Mouse (Mus musculus) embryonic facial prominence, embryonic 12.5 days (tissue): ENCODE data around the gene Setd7. TPM values are rescaled to one million over a fixed set of nuclear protein-coding genes. Genes with fewer than 3 reads are reported as not detected.

ENCODE experiments used
- ATAC-seq: fragments of 200-750 bp; cut with Nextera tagmentation; 2 replicates; pipeline ENCODE4 v1.8.0; 2017; ENCODE audit not compliant: insufficient number of reproducible peaks, insufficient read depth, low FRiP score, low TSS enrichment
- H3K27ac ChIP-seq: fragments of 300-500 bp; sonication (generic); 2 replicates; pipeline ENCODE4 v1.5.1; 2016; ENCODE audit warnings: mild to moderate bottlenecking
- H3K27me3 ChIP-seq: fragments of 300-500 bp; sonication (generic); 2 replicates; pipeline ENCODE4 v1.6.1; 2016; ENCODE audit warnings: mild to moderate bottlenecking, moderate library complexity
- H3K36me3 ChIP-seq: fragments of 300-500 bp; sonication (generic); 2 replicates; pipeline ENCODE4 v1.6.1; 2016; ENCODE audit warnings: mild to moderate bottlenecking
- H3K4me1 ChIP-seq: fragments of 300-500 bp; sonication (generic); 2 replicates; pipeline ENCODE4 v1.6.1; 2016
- H3K4me2 ChIP-seq: fragments of 300-500 bp; sonication (generic); replicated peaks from 2 replicates; pipeline ENCODE4 v1.6.1; 2016; ENCODE audit warnings: mild to moderate bottlenecking, moderate library complexity
- H3K4me3 ChIP-seq: fragments of 300-500 bp; sonication (generic); 2 replicates; pipeline ENCODE4 v1.5.1; 2016; ENCODE audit warnings: mild to moderate bottlenecking
- H3K9ac ChIP-seq: fragments of 300-500 bp; sonication (generic); 2 replicates; pipeline ENCODE4 v1.6.1; 2016; ENCODE audit warnings: mild to moderate bottlenecking, moderate library complexity
- H3K9me3 ChIP-seq: fragments of 300-500 bp; sonication (generic); 2 replicates; pipeline ENCODE4 v1.6.1; 2016; ENCODE audit warnings: mild to moderate bottlenecking, moderate library complexity
- WGBS: fragments of 180-500 bp; shearing (Covaris S2); methylation state at CpG from one replicate; pipeline ENCODE4 v1.1.7; 2016; 5-methylcytosine and 5-hydroxymethylcytosine counted together
- polyA plus RNA-seq: library from polyadenylated mRNA; unstranded; fragments of >200 nt; fragmentation: Nextera tagmentation; extraction: Ambion mirVana; gene quantifications from 2 replicates; pipeline ENCODE4 v1.2.1, GENCODE M21; 2016

The Setd7 gene
- polyA plus RNA-seq, 1 experiment from 2014 or later = 4.8 TPM

DNA sequence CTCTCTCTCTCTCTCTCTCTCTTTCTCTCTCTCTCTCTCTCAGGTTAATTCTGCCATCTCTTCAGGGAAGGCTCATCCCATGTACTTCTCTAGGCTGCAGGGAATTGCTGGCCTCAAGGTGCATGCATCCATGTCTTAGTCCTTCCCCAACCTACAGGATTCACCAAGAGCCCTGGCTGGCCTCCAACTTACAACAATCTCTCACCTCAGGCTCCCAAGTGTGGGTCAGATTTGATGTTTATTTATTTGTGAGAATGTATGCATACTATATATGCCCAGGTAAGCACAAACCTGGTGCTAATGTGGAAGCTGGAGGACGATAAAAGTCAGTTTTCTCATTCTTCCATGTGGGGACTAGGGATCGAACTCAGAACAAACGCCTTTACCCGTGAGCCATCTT lies 5.8 kb downstream of the Setd7 start:
- Histone ChIP-seq H3K4me3 (no peak overlapping the region), H3K27ac (no peak overlapping the region), H3K36me3 (peaks cover 2% of the 10 kb centered on the region; the same call in 1 of the 2 replicates), H3K4me2 (no peak overlapping the region), H3K9me3 (no peaks in the 10 kb centered on the region), H3K4me1 (peaks cover 50% of the 10 kb centered on the region), H3K27me3 (no peaks in the 10 kb centered on the region), H3K9ac (no peak overlapping the region)
- no peak for ATAC-seq
- 82% methylated on average over 4 of the region's 4 CpGs for WGBS

- Histone ChIP-seq H3K4me3 (no peak overlapping the region), H3K27me3 (no peaks in the 10 kb centered on the region), H3K4me1 (peaks cover 50% of the 10 kb centered on the region), H3K4me2 (no peak overlapping the region), H3K9ac (no peak overlapping the region), H3K9me3 (no peaks in the 10 kb centered on the region), H3K36me3 (peaks cover 7% of the 10 kb centered on the region), H3K27ac (0 out of 2 replicates have a peak overlapping the region, but pooled peaks have one; percentile 50)
- WGBS = 72% methylated on average over 9 of the region's 9 CpGs
- no peak for ATAC-seq
Observed at GRCm38 (mm10) chr3:51554067-51554466, 6.6 kb downstream of the Setd7 start.

DNA sequence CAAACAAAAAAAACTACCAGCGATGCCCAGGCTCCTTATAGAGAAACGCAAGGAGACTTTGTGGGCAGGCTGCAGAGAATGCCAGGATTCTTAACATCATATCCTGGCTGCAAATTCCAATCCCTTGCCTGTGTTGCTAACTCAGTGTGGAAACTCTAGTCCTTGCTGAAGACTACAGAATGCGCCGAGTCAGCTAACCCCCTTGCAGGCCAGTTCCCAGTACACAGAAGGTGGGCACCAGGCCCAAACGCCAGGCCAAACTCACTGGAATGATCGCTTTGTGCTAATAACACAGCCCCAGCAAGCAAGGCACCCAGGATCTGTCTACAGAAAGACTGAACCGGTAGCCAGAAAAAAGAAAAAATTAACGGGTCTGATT lies 7.2 kb downstream of the Setd7 start:
- Histone ChIP-seq H3K4me3 (no peak overlapping the region), H3K4me2 (no peak overlapping the region), H3K36me3 (peaks cover 12% of the 10 kb centered on the region), H3K4me1 (peaks cover 46% of the 10 kb centered on the region), H3K27me3 (no peaks in the 10 kb centered on the region), H3K9me3 (no peaks in the 10 kb centered on the region), H3K27ac (0 out of 2 replicates have a peak overlapping the region, but pooled peaks have one; percentile 50), H3K9ac (no peak overlapping the region)
- 55% methylated on average over 8 of the region's 8 CpGs for WGBS
- ATAC-seq = no peak

- Histone ChIP-seq H3K27me3 (no peaks in the 10 kb centered on the region), H3K9me3 (no peaks in the 10 kb centered on the region), H3K27ac (no peak overlapping the region), H3K4me3 (no peak overlapping the region), H3K36me3 (peaks cover 12% of the 10 kb centered on the region), H3K4me2 (peak overlapping the region; percentile 22; the same call in 1 of the 2 replicates), H3K4me1 (peaks cover 41% of the 10 kb centered on the region), H3K9ac (no peak overlapping the region)
- 35% methylated on average over 10 of the region's 10 CpGs for WGBS
- no peak for ATAC-seq
Observed at GRCm38 (mm10) chr3:51552841-51553496, 7.7 kb downstream of the Setd7 start.

DNA sequence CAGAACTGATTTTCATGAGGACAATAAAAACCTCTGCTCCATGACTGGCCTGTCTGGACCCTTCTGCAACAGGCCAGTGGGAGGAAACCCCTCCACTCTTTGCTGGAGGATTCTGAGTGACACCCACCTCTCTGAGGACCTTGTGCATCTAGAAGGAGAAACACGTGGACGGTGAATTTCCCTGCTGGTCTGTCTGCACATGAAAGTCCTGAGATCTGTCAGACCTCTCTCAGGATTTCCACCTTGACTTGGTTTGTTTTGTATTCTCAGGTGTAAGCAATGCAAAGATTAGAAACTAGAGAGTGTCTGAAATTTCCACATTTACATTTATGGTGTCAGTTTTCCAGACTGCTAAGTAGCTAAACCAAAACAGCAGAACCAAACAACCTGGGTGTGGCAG lies 8.5 kb downstream of the Setd7 start:
- Histone ChIP-seq H3K27me3 (no peaks in the 10 kb centered on the region), H3K4me3 (no peak overlapping the region), H3K4me1 (peaks cover 40% of the 10 kb centered on the region), H3K27ac (no peak overlapping the region), H3K4me2 (no peak overlapping the region), H3K9ac (no peak overlapping the region), H3K36me3 (peaks cover 12% of the 10 kb centered on the region), H3K9me3 (no peaks in the 10 kb centered on the region)
- no peak for ATAC-seq
- WGBS = 72% methylated on average over 2 of the region's 2 CpGs

GRCm38 (mm10) chr3:51548987-51549579 lies 11.6 kb downstream of the Setd7 start:
- H3K9ac ChIP-seq = no peak overlapping the region
- no peak overlapping the region for H3K4me2 ChIP-seq
- WGBS = 81% methylated on average over 17 of the region's 17 CpGs
- no peak overlapping the region for H3K4me3 ChIP-seq
- no peak for ATAC-seq
- peaks cover 20% of the 10 kb centered on the region for H3K4me1 ChIP-seq
- no peak overlapping the region for H3K27ac ChIP-seq
- H3K27me3 ChIP-seq = no peaks in the 10 kb centered on the region
- H3K36me3 ChIP-seq = peaks cover 16% of the 10 kb centered on the region
- H3K9me3 ChIP-seq = no peaks in the 10 kb centered on the region

- Histone ChIP-seq H3K4me3 (no peak overlapping the region), H3K4me1 (peaks cover 5% of the 10 kb centered on the region; the same call in 1 of the 2 replicates), H3K4me2 (no peak overlapping the region), H3K36me3 (peaks cover 25% of the 10 kb centered on the region), H3K27me3 (no peaks in the 10 kb centered on the region), H3K9me3 (no peaks in the 10 kb centered on the region), H3K9ac (no peak overlapping the region), H3K27ac (no peak overlapping the region)
- WGBS = 81% methylated on average over 6 of the region's 6 CpGs
- no peak for ATAC-seq
Observed at GRCm38 (mm10) chr3:51547577-51547976, 13.1 kb downstream of the Setd7 start.

- Histone ChIP-seq H3K36me3 (peaks cover 47% of the 10 kb centered on the region), H3K27me3 (no peaks in the 10 kb centered on the region), H3K9ac (no peak overlapping the region), H3K4me2 (no peak overlapping the region), H3K4me3 (no peak overlapping the region), H3K4me1 (no peaks in the 10 kb centered on the region), H3K9me3 (no peaks in the 10 kb centered on the region), H3K27ac (no peak overlapping the region)
- WGBS = 86% methylated on average over 19 of the region's 19 CpGs
- no peak for ATAC-seq
Observed at GRCm38 (mm10) chr3:51544442-51545128, 16.1 kb downstream of the Setd7 start.

GRCm38 (mm10) chr3:51540659-51541058 lies 20.0 kb downstream of the Setd7 start:
- Histone ChIP-seq H3K36me3 (peaks cover 69% of the 10 kb centered on the region), H3K4me1 (no peaks in the 10 kb centered on the region), H3K4me2 (no peak overlapping the region), H3K4me3 (no peak overlapping the region), H3K27ac (no peak overlapping the region), H3K27me3 (no peaks in the 10 kb centered on the region), H3K9me3 (no peaks in the 10 kb centered on the region), H3K9ac (no peak overlapping the region)
- WGBS = 93% methylated on average over 9 of the region's 9 CpGs
- no peak for ATAC-seq

DNA sequence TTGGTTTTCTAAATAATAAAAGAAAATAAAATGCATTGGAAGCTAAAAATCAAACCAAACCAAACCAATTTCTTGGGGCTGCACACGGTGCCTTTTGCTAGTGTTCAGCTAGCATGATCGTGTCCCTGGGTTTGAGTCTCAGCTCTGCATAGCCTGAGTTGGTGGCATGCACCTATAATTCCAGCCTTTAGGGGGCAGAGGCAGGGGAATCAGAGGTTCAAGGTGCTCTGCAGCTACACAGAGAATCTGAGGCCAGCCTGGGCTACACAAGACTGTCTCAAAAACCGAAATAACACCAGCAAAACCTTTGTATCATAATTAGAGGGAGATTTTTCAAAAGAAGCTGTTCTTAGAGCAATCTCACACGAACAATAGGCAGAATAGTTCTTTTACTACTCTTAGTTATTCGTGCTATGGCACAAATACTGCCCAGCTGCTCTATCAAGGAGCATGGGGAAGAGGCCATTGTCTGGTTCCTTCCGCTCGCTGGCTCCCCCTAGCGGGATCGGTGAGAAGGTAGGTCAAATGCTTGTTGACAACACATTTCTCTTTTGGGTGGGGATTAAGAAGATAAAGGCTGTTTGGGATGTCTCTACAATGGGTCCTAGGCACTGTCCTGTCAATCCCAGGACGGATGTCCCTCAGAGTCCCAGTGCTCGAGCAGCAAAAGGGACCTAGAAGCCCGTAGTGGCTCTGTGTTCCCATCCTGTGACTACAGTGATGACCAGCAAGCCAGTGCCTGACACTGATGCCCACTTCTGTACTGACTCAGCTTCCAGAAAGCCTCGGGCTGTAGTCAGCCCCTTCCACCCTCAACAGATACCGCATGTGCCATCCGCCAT lies 20.9 kb downstream of the Setd7 start:
- peaks cover 73% of the 10 kb centered on the region for H3K36me3 ChIP-seq
- ATAC-seq = no peak

DNA sequence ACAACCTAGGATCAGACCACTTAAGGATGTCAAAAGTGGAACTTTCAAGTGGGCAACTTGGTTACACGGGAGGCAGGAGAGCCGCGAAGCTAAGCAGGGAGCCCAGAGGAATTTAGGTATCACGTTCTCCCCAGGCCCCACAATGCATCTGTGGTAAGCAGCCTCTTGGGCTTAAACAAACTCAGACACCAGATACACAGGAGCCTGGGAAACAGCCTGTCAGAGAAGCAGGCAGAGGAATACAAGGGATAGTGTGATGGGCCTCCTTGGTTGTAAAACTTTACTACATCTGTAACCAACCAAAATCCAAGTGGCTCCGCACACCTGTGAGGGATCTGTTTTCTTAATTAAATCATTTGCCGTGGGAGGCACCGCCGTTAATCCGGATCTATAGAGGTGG lies 26.7 kb downstream of the Setd7 start:
- no peak overlapping the region for H3K27ac ChIP-seq
- no peak overlapping the region for H3K9ac ChIP-seq
- no peak for ATAC-seq
- no peaks in the 10 kb centered on the region for H3K27me3 ChIP-seq
- peaks cover 84% of the 10 kb centered on the region for H3K36me3 ChIP-seq
- H3K4me2 ChIP-seq = no peak overlapping the region
- H3K4me1 ChIP-seq = no peaks in the 10 kb centered on the region
- 73% methylated on average over 9 of the region's 9 CpGs for WGBS
- H3K9me3 ChIP-seq = no peaks in the 10 kb centered on the region; the same call in 1 of the 2 replicates
- H3K4me3 ChIP-seq = no peak overlapping the region

More for the DNA sequence above, 20.9 kb downstream of the Setd7 start:
- H3K27me3 ChIP-seq = no peaks in the 10 kb centered on the region
- H3K4me1 ChIP-seq = no peaks in the 10 kb centered on the region
- H3K4me2 ChIP-seq = no peak overlapping the region
- no peaks in the 10 kb centered on the region for H3K9me3 ChIP-seq
- H3K27ac ChIP-seq = no peak overlapping the region
- no peak overlapping the region for H3K9ac ChIP-seq
- no peak overlapping the region for H3K4me3 ChIP-seq
- 59% methylated on average over 15 of the region's 15 CpGs for WGBS
